Mouse (Mus musculus) CH12.LX (cell line): ENCODE results near the gene Scyl1. TPM values are rescaled to one million over a fixed set of nuclear protein-coding genes. Genes with fewer than 3 reads are reported as not detected.

ENCODE experiments used
- DNase-seq: peaks from one replicate; pipeline ENCODE4 v3.0.0-alpha.2; 2013; ENCODE audit errors: extremely low read depth
- H3K27ac ChIP-seq: 2 replicates; pipeline ENCODE4 v1.5.1; 2012; ENCODE audit warnings: low read depth, mild to moderate bottlenecking, control low read depth, moderate library complexity; ENCODE audit not compliant: insufficient read depth
- H3K27me3 ChIP-seq: replicated peaks from 2 replicates; pipeline ENCODE3; 2012; ENCODE audit warnings: inconsistent platforms
- H3K36me3 ChIP-seq, 2 experiments: replicated peaks in 1 of 2; 2 replicates each; pipeline versions ENCODE3 to v1.6.1; 2012; ENCODE audit warnings: inconsistent platforms in 1 of 2, low read length in 1 of 2, mild to moderate bottlenecking in 1 of 2, mixed read lengths in 1 of 2, moderate library complexity in 1 of 2; ENCODE audit not compliant: control insufficient read depth in 1 of 2, insufficient read depth in 1 of 2
- H3K4me1 ChIP-seq, 2 experiments: 2 replicates each; pipeline ENCODE4 v1.6.1; 2012; ENCODE audit warnings: inconsistent platforms in 1 of 2, moderate library complexity in 1 of 2; ENCODE audit not compliant: insufficient read depth in 2 of 2, control insufficient read depth in 1 of 2
- H3K4me2 ChIP-seq: 2 replicates; pipeline ENCODE4 v1.6.1; 2012; ENCODE audit warnings: low read depth, mild to moderate bottlenecking, control low read depth; ENCODE audit not compliant: poor library complexity, insufficient read depth, severe bottlenecking
- H3K4me3 ChIP-seq, 3 experiments: fragments of 150-350 bp in 1 of 3; sonication (generic) in 1 of 3; replicated peaks in 1 of 3; 2 replicates each; pipeline versions ENCODE3 to v1.5.1; 2011 to 2012; ENCODE audit warnings: low read depth in 2 of 3, low read length in 2 of 3, mild to moderate bottlenecking in 2 of 3, moderate library complexity in 2 of 3, control low read depth in 1 of 3, improper control_type of control experiment in 1 of 3, inconsistent platforms in 1 of 3, mixed read lengths in 1 of 3; ENCODE audit not compliant: poor library complexity in 1 of 3
- H3K79me2 ChIP-seq: replicated peaks from 2 replicates; pipeline ENCODE4 v1.6.1; 2012; ENCODE audit warnings: mild to moderate bottlenecking, moderate library complexity; ENCODE audit not compliant: control insufficient read depth, poor library complexity, insufficient read depth, severe bottlenecking; ENCODE audit errors: extremely low read depth
- H3K9ac ChIP-seq: 2 replicates; pipeline ENCODE4 v1.6.1; 2012; ENCODE audit warnings: low read depth, mild to moderate bottlenecking, control low read depth, moderate library complexity; ENCODE audit not compliant: insufficient read depth
- H3K9me3 ChIP-seq: replicated peaks from 2 replicates; pipeline ENCODE3; 2012; ENCODE audit warnings: low read length, inconsistent platforms, mixed read lengths
- BHLHE40 ChIP-seq: IDR thresholded peaks from 2 replicates; pipeline ENCODE4 v1.6.1; 2011; ENCODE audit warnings: mild to moderate bottlenecking, low read depth, low read length, improper control_type of control experiment
- CHD1 ChIP-seq: IDR thresholded peaks from 2 replicates; pipeline ENCODE4 v1.6.1; 2012; ENCODE audit warnings: low read depth, low read length, improper control_type of control experiment, inconsistent platforms
- CHD2 ChIP-seq: IDR thresholded peaks from 2 replicates; pipeline ENCODE4 v1.6.1; 2011; ENCODE audit warnings: low read length, improper control_type of control experiment
- ELF1 ChIP-seq: IDR thresholded peaks from 2 replicates; pipeline ENCODE4 v1.6.1; 2014; ENCODE audit warnings: low read depth, mild to moderate bottlenecking, inconsistent platforms, low read length, improper control_type of control experiment
- ETS1 ChIP-seq: conservative IDR thresholded peaks from 2 replicates; pipeline ENCODE4 v1.6.1; 2012; ENCODE audit warnings: low read depth, mild to moderate bottlenecking, inconsistent platforms, low read length, improper control_type of control experiment, moderate library complexity
- JUN ChIP-seq: IDR thresholded peaks from 2 replicates; pipeline ENCODE4 v1.6.1; 2011; ENCODE audit warnings: low read depth, mild to moderate bottlenecking, low read length, improper control_type of control experiment, moderate library complexity; ENCODE audit not compliant: insufficient read depth
- JUND ChIP-seq: conservative IDR thresholded peaks from 2 replicates; pipeline ENCODE4 v1.6.1; 2011; ENCODE audit warnings: low read depth, low read length, improper control_type of control experiment
- MAFK ChIP-seq: IDR thresholded peaks from 2 replicates; pipeline ENCODE4 v1.6.1; 2011; ENCODE audit warnings: low read length, improper control_type of control experiment; ENCODE audit not compliant: insufficient replicate concordance
- MAZ ChIP-seq: IDR thresholded peaks from 2 replicates; pipeline ENCODE4 v1.6.1; 2012; ENCODE audit warnings: low read depth, mild to moderate bottlenecking, inconsistent platforms, low read length, improper control_type of control experiment, moderate library complexity
- MEF2A ChIP-seq: IDR thresholded peaks from 2 replicates; pipeline ENCODE4 v1.6.1; 2014; ENCODE audit warnings: low read depth, mild to moderate bottlenecking, inconsistent platforms, low read length, improper control_type of control experiment, borderline replicate concordance
- MYC ChIP-seq: IDR thresholded peaks from 2 replicates; pipeline ENCODE4 v1.6.1; 2011; ENCODE audit warnings: low read depth, mild to moderate bottlenecking, improper control_type of control experiment, low read length
- POLR2A ChIP-seq: IDR thresholded peaks from 2 replicates; pipeline ENCODE4 v1.6.1; 2011; ENCODE audit warnings: low read depth, mild to moderate bottlenecking, improper control_type of control experiment, low read length
- POLR2AphosphoS2 ChIP-seq: IDR thresholded peaks from 2 replicates; pipeline ENCODE4 v1.6.1; 2011; ENCODE audit warnings: low read depth, low read length, improper control_type of control experiment
- RAD21 ChIP-seq: IDR thresholded peaks from 2 replicates; pipeline ENCODE4 v1.6.1; 2011; ENCODE audit warnings: low read depth, mild to moderate bottlenecking, low read length, improper control_type of control experiment, moderate library complexity
- SIN3A ChIP-seq: IDR thresholded peaks from 2 replicates; pipeline ENCODE4 v1.6.1; 2012; ENCODE audit warnings: low read length, improper control_type of control experiment, inconsistent platforms
- UBTF ChIP-seq: IDR thresholded peaks from 2 replicates; pipeline ENCODE4 v1.6.1; 2012; ENCODE audit warnings: low read depth, mild to moderate bottlenecking, inconsistent platforms, low read length, improper control_type of control experiment, moderate library complexity
- USF1 ChIP-seq: IDR thresholded peaks from 2 replicates; pipeline ENCODE4 v1.6.1; 2014; ENCODE audit warnings: low read depth, mild to moderate bottlenecking, inconsistent platforms, low read length, improper control_type of control experiment
- ZC3H11A ChIP-seq: IDR thresholded peaks from 2 replicates; pipeline ENCODE4 v1.6.1; 2012; ENCODE audit warnings: low read depth, mild to moderate bottlenecking, inconsistent platforms, low read length, improper control_type of control experiment
- ZKSCAN1 ChIP-seq: IDR thresholded peaks from 2 replicates; pipeline ENCODE4 v1.6.1; 2012; ENCODE audit warnings: low read depth, inconsistent platforms, low read length, improper control_type of control experiment, borderline replicate concordance
- ZMIZ1 ChIP-seq: IDR thresholded peaks from 2 replicates; pipeline ENCODE4 v1.6.1; 2012; ENCODE audit warnings: low read depth, mild to moderate bottlenecking, inconsistent platforms, low read length, improper control_type of control experiment
- dilution Hi-C: fragments of 300-500 bp; cut with MboI; formaldehyde crosslinking; loops from 2 replicates; pipeline ENCODE4 v1.14.3; 2020; ENCODE audit warnings: low sequenced_read_pairs; ENCODE audit not compliant: extremely low pct_unique_long_range_greater_than_20kb, extremely low pct_ligation_motif_present
- in situ Hi-C: fragments of 300-500 bp; cut with MboI; formaldehyde crosslinking; loops from 3 replicates; pipeline ENCODE4 v1.14.3; 2019; ENCODE audit warnings: low sequenced_read_pairs, low pct_ligation_motif_present, low pct_unique_long_range_greater_than_20kb, mixed read lengths
- polyA plus RNA-seq: library from polyadenylated mRNA; unstranded; fragments of >175 nt; gene quantifications from 2 replicates; pipeline ENCODE4 v1.2.1, GENCODE M21; 2012; ENCODE audit warnings: low read depth; ENCODE audit not compliant: insufficient read length
- total RNA-seq, 2 experiments: library from RNA; depleted of rRNA; stranded (reverse); fragments of 300-350 nt in 1 of 2; fragments of >200 nt in 1 of 2; gene quantifications; 2 replicates each; pipeline ENCODE4 v1.2.3; 2012 to 2014

Scyl1 gene
- total and polyA plus RNA-seq, 3 experiments, result 35.1 to 56.1 (median 49.8) TPM

- dilution Hi-C loops, result no loop called here
- Histone ChIP-seq H3K4me2 (peak overlapping the region; percentile 90), H3K9ac (peak overlapping the region; percentile 94), H3K4me3 (peak overlapping the region; percentile 55 to 98 (median 65))
- DNase-seq, result peak; percentile 97
- TF ChIP-seq MEF2A, result no peak
- TF ChIP-seq UBTF, result peak; percentile 87
- no peak for TF ChIP-seq MAFK
- TF ChIP-seq CHD2, result no peak
- peak; percentile 73 for TF ChIP-seq POLR2A
- TF ChIP-seq, all 38 proteins: peak for 2
- Histone ChIP-seq H3K79me2 (peaks cover 36% of the 10 kb centered on the region), H3K4me1 (peaks cover 15 to 32% of the 10 kb centered on the region in 2 experiments), H3K27me3 (no peaks in the 10 kb centered on the region), H3K27ac (peak overlapping the region; percentile 91), H3K36me3 (peaks cover 16 to 30% of the 10 kb centered on the region in 2 experiments), H3K9me3 (no peaks in the 10 kb centered on the region)
- in situ Hi-C loops, result no loop called here
Observed at GRCm38 (mm10) chr19:5803041-5803880, 32.0 kb upstream of the Scyl1 start.

GRCm38 (mm10) chr19:5802787-5803040 is 31.5 kb upstream of the Scyl1 start:
- DNase-seq, result no peak
- Histone ChIP-seq H3K4me3 (peak overlapping the region; percentile 55 to 98 (median 65)), H3K27ac (peak overlapping the region; percentile 91), H3K4me2 (peak overlapping the region; percentile 53; the same call in 1 of the 2 replicates), H3K9ac (peak overlapping the region; percentile 94), H3K4me1 (peaks cover 12 to 27% of the 10 kb centered on the region in 2 experiments), H3K36me3 (peaks cover 20 to 35% of the 10 kb centered on the region in 2 experiments), H3K79me2 (peaks cover 41% of the 10 kb centered on the region), H3K9me3 (no peaks in the 10 kb centered on the region), H3K27me3 (no peaks in the 10 kb centered on the region)
- TF ChIP-seq JUND (no peak), ZC3H11A (no peak), USF1 (no peak), SIN3A (no peak), JUN (no peak), ELF1 (no peak), ZKSCAN1 (no peak), ZMIZ1 (no peak), RAD21 (no peak), MEF2A (no peak), POLR2A (no peak), MAZ (no peak), CHD2 (no peak), ETS1 (no peak), BHLHE40 (no peak), CHD1 (no peak), MYC (no peak), POLR2AphosphoS2 (no peak)
- in situ Hi-C loops (no loop called here), dilution Hi-C loops (no loop called here)
